Mouse (Mus musculus) stomach, embryonic 16.5 days (tissue): ENCODE data around the gene Hmga2. TPM values are rescaled to one million over a fixed set of nuclear protein-coding genes. Genes with fewer than 3 reads are reported as not detected.

ENCODE experiments used
- ATAC-seq: fragments of 200-750 bp; cut with Nextera tagmentation; 2 replicates; pipeline ENCODE4 v1.8.0; 2017; ENCODE audit warnings: moderate number of reproducible peaks, moderate TSS enrichment; ENCODE audit not compliant: insufficient read depth, low FRiP score
- H3K27ac ChIP-seq: fragments of 300-500 bp; sonication (generic); 2 replicates; pipeline ENCODE4 v1.5.1; 2014; ENCODE audit warnings: low read length
- H3K27me3 ChIP-seq: fragments of 300-500 bp; sonication (generic); 2 replicates; pipeline ENCODE4 v1.6.1; 2014; ENCODE audit warnings: low read length, control low read depth, mixed read lengths; ENCODE audit not compliant: control insufficient read depth, insufficient read depth
- H3K36me3 ChIP-seq: fragments of 300-500 bp; sonication (generic); 2 replicates; pipeline ENCODE4 v1.6.1; 2014; ENCODE audit warnings: low read length; ENCODE audit not compliant: control insufficient read depth, insufficient read depth
- H3K4me1 ChIP-seq: fragments of 300-500 bp; sonication (generic); 2 replicates; pipeline ENCODE4 v1.6.1; 2014; ENCODE audit warnings: low read length, control low read depth, mixed read lengths; ENCODE audit not compliant: control insufficient read depth, insufficient read depth
- H3K4me2 ChIP-seq: fragments of 300-500 bp; sonication (generic); 2 replicates; pipeline ENCODE4 v1.6.1; 2014; ENCODE audit warnings: low read depth, low read length, mixed read lengths
- H3K4me3 ChIP-seq: fragments of 300-500 bp; sonication (generic); replicated peaks from 2 replicates; pipeline ENCODE4 v1.5.1; 2014; ENCODE audit warnings: mild to moderate bottlenecking, low read length
- H3K9ac ChIP-seq: fragments of 300-500 bp; sonication (generic); 2 replicates; pipeline ENCODE4 v1.6.1; 2014; ENCODE audit warnings: low read length
- H3K9me3 ChIP-seq: fragments of 300-500 bp; sonication (generic); replicated peaks from 2 replicates; pipeline ENCODE4 v1.6.1; 2016; ENCODE audit warnings: low read length, control low read depth; ENCODE audit not compliant: control insufficient read depth
- WGBS: fragments of 180-500 bp; shearing (Covaris S2); extraction: QIAGEN DNeasy Blood & Tissue Kit; methylation state at CpG from one replicate; pipeline ENCODE4 v1.1.7; 2014; 5-methylcytosine and 5-hydroxymethylcytosine counted together
- polyA plus RNA-seq: library from polyadenylated mRNA; unstranded; fragments of >200 nt; fragmentation: Nextera tagmentation; extraction: Ambion mirVana; gene quantifications from 2 replicates; pipeline ENCODE4 v1.2.1, GENCODE M21; 2015

The Hmga2 gene
- polyA plus RNA-seq, 1 experiment from 2014 or later, result 17.7 TPM

DNA sequence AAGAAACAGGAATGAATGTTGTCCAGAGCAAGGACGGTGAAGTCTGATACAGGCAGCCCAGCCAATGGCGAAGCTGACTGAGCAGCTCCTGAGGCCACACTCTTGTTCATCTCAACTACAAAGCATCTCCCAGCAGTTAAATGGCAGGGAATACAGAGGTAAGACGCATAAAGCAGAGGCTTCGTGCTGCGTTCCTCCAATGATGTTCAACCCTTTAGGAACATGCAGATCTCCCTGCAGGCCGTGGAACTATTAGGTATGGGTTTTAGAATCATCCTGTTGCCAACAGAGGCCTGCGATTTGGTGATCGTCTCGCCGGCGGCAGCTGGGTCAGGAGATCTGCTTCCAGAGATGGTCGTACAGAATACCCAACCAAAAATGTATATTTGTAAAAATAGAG lies 59.6 kb downstream of the Hmga2 start:
- Histone ChIP-seq H3K36me3 (no peaks in the 10 kb centered on the region), H3K27me3 (no peaks in the 10 kb centered on the region), H3K4me3 (no peak overlapping the region), H3K4me2 (no peak overlapping the region), H3K9me3 (no peaks in the 10 kb centered on the region), H3K4me1 (peaks cover 37% of the 10 kb centered on the region), H3K9ac (no peak overlapping the region), H3K27ac (peak overlapping the region; percentile 91)
- 67% methylated on average over 12 of the region's 12 CpGs for WGBS
- ATAC-seq, result no peak

DNA sequence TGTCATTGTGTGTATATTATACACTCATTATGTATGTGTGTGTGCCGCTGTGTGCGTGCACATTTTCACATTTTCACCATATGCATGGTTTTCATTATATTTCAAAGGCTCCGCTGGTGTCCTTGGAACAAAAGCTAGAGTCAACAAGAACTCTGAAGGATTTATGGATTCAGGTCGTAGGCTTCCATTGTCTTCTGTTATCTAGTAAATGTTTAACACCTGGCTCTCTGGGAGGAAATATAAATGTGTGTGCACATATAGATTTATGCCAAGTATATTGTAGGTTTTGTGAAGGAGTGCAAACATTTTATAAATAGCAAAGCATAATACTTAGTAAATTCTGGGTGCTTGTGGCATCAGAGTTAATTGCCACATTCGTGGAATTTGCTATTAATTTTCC lies 64.1 kb downstream of the Hmga2 start:
- no peak overlapping the region for H3K9ac ChIP-seq
- no peaks in the 10 kb centered on the region for H3K36me3 ChIP-seq
- H3K27me3 ChIP-seq, result no peaks in the 10 kb centered on the region
- H3K4me2 ChIP-seq, result no peak overlapping the region
- H3K9me3 ChIP-seq, result no peaks in the 10 kb centered on the region
- no peak overlapping the region for H3K27ac ChIP-seq
- peaks cover 25% of the 10 kb centered on the region for H3K4me1 ChIP-seq
- no peak overlapping the region for H3K4me3 ChIP-seq
- 59% methylated on average over 5 of the region's 5 CpGs for WGBS
- no peak for ATAC-seq

DNA sequence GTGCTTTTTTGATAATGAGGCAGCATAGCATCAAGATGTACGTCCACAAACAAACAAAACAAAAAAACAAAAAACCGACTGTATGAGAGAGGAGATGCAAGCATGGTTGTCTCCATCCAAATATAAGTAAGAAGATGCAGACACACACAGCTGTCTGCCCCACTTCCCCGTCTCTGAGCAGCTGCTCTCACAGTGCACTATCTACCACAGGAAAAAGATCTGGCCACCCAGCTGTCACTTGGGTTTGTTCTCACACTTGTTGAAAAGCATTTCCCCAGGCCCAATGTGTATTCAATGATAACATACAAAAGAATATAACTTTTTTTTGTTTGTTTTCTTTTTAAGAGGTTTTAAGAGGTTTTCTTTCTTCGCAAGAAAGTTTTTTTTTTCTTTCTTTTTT lies 65.3 kb downstream of the Hmga2 start:
- Histone ChIP-seq H3K4me2 (no peak overlapping the region), H3K27ac (peak overlapping the region; percentile 43; the same call in 1 of the 2 replicates), H3K27me3 (no peaks in the 10 kb centered on the region), H3K4me1 (peaks cover 27% of the 10 kb centered on the region), H3K36me3 (no peaks in the 10 kb centered on the region), H3K4me3 (no peak overlapping the region), H3K9me3 (no peaks in the 10 kb centered on the region), H3K9ac (no peak overlapping the region)
- no peak for ATAC-seq
- 48% methylated on average over 4 of the region's 4 CpGs for WGBS

DNA sequence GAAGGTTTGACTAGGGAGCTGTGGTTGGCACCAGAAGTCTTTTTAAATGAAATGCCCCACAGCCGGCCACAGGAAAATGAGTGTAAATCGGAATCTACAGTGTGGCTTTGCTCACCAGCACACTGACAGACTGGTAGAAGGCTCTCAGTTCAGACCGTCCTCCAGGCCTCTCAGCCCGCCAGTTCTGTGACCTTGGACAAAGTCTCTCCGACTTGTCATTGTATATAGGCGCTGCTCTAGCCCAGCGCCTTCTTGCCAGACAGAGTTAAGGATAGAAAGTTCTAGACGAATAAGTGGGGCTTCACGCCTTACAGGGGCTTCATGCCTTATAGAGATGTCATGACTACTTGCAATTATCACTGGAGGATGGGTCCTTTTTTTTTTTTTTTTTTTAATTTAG lies 67.1 kb downstream of the Hmga2 start:
- no peak for ATAC-seq

DNA sequence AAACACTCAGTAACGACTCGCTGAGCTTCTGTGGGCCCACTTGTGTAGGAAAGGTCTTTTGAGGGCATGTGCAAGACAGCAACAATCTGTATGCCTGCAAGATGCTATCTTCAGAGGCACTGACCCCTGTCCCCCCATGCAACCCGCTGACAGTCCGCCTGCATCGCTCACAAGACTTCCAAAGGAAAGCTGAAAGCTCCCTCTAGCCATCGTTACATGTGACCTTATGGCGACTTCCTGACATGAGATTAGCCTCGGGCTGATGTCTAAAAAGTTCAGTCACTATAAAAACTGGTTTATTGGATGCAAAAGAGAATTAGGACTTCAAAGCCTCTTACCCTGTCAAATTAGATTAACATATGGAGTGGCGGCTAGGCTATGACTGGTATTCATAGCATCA lies 69.0 kb downstream of the Hmga2 start:
- 51% methylated on average over 9 of the region's 9 CpGs for WGBS
- no peak overlapping the region for H3K27ac ChIP-seq
- H3K27me3 ChIP-seq, result no peaks in the 10 kb centered on the region
- H3K4me1 ChIP-seq, result peaks cover 19% of the 10 kb centered on the region
- H3K9me3 ChIP-seq, result no peaks in the 10 kb centered on the region
- H3K4me3 ChIP-seq, result no peak overlapping the region
- no peak overlapping the region for H3K9ac ChIP-seq
- H3K4me2 ChIP-seq, result no peak overlapping the region
- no peak for ATAC-seq
- peaks cover 5% of the 10 kb centered on the region; the same call in 1 of the 2 replicates for H3K36me3 ChIP-seq

More for the DNA sequence above, 67.1 kb downstream of the Hmga2 start:
- 76% methylated on average over 9 of the region's 9 CpGs for WGBS
- Histone ChIP-seq H3K36me3 (peaks cover 2% of the 10 kb centered on the region; the same call in 1 of the 2 replicates), H3K4me3 (no peak overlapping the region), H3K4me2 (no peak overlapping the region), H3K9me3 (no peaks in the 10 kb centered on the region), H3K27ac (no peak overlapping the region), H3K9ac (no peak overlapping the region), H3K27me3 (no peaks in the 10 kb centered on the region), H3K4me1 (peaks cover 15% of the 10 kb centered on the region)

DNA sequence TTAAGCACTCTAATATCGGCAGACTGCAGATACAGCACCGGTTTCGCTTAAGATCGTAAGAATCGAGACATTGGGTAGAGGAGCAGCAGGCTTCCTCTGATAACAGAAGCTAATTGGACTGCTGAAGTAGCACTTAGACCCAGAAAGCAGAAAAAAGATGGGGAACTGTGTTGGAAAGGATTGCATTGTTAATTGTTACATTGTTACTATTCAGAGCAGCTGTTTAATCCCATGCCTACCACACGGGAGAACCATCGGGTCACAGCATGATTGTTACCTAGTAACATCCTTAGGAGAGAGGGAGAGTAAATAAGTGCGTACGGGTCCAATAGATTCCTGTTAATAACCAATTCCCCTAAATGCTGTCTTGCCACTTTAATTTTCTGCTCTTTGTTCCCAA lies 70.2 kb downstream of the Hmga2 start:
- Histone ChIP-seq H3K27me3 (no peaks in the 10 kb centered on the region), H3K36me3 (peaks cover 5% of the 10 kb centered on the region; the same call in 1 of the 2 replicates), H3K4me1 (peaks cover 23% of the 10 kb centered on the region), H3K9me3 (no peaks in the 10 kb centered on the region), H3K9ac (no peak overlapping the region), H3K4me2 (no peak overlapping the region), H3K27ac (no peak overlapping the region), H3K4me3 (no peak overlapping the region)
- 81% methylated on average over 9 of the region's 9 CpGs for WGBS
- no peak for ATAC-seq

DNA sequence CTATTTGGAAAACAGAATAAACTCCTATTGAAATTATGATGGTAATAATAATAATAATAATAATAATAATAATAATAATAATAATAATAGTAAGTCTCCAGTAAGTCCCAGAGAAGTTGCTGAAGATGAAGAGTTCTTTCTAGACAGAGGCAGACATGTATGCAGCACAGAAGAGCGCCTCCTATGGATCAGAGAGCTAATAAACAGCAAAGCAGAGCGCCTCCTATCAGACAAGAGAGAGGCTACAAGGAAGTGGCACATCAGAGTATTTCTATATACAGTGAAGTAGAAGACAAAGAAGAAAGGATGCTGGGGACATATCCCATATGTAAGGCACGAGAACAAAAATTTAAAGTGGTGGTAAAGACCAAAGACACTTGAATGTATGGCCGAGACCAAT lies 70.9 kb downstream of the Hmga2 start:
- Histone ChIP-seq H3K4me1 (peaks cover 21% of the 10 kb centered on the region), H3K9me3 (no peaks in the 10 kb centered on the region), H3K27me3 (no peaks in the 10 kb centered on the region), H3K36me3 (peaks cover 5% of the 10 kb centered on the region; the same call in 1 of the 2 replicates), H3K4me2 (no peak overlapping the region), H3K27ac (no peak overlapping the region), H3K4me3 (no peak overlapping the region), H3K9ac (no peak overlapping the region)
- ATAC-seq, result no peak
- WGBS, result 87% methylated on average over 4 of the region's 4 CpGs

DNA sequence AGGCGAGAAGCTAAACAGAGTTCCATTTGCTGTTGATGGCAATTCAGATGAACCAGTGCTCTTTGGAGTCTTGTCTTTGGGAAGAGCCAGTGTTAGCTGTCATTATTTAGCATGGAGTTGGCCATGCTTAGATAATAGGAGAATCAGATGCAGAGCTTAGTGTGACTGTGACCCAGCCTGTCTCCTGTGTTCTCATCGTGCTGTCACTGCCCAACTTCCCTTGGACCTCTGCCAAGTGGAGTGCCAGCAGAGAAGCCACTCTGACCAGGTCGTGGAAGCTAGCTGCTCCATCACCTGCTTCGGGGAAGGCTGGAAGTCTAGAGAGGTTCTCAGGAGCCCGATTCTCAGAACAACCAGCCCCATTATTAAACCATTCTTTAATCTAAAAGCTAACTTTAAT lies 73.3 kb downstream of the Hmga2 start:
- peaks cover 42% of the 10 kb centered on the region for H3K4me1 ChIP-seq
- 62% methylated on average over 5 of the region's 5 CpGs for WGBS
- no peaks in the 10 kb centered on the region for H3K27me3 ChIP-seq
- peaks cover 5% of the 10 kb centered on the region; the same call in 1 of the 2 replicates for H3K36me3 ChIP-seq
- no peak for ATAC-seq
- H3K9ac ChIP-seq, result no peak overlapping the region
- H3K27ac ChIP-seq, result no peak overlapping the region
- no peaks in the 10 kb centered on the region for H3K9me3 ChIP-seq
- H3K4me3 ChIP-seq, result no peak overlapping the region
- no peak overlapping the region for H3K4me2 ChIP-seq

DNA sequence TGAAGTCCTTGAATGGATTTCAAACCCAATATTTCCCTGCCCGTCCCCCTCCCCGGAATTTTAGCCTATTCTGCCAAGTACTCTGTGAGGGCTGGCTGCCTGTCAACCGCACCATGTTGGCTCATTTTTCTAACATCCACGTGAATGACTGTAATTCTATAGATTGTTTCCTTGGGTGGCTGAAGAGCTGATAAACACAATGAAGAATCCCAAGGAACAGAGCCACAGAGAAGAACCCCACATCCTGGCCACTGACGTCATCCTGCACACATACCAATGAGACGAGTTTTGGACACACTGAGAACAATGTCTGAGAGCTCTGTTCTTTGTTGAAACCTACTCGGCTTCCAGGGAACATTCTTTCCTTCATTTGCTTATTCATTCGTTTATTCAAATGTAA lies 74.5 kb downstream of the Hmga2 start:
- no peak overlapping the region for H3K4me3 ChIP-seq
- no peak for ATAC-seq
- no peak overlapping the region for H3K9ac ChIP-seq
- no peak overlapping the region for H3K4me2 ChIP-seq
- no peaks in the 10 kb centered on the region for H3K9me3 ChIP-seq
- peaks cover 5% of the 10 kb centered on the region; the same call in 1 of the 2 replicates for H3K36me3 ChIP-seq
- H3K27me3 ChIP-seq, result no peaks in the 10 kb centered on the region
- WGBS, result 39% methylated on average over 8 of the region's 8 CpGs
- H3K4me1 ChIP-seq, result peaks cover 33% of the 10 kb centered on the region
- H3K27ac ChIP-seq, result 0 out of 2 replicates have a peak overlapping the region, but pooled peaks have one; percentile 30
